Mouse (Mus musculus) natural killer cell, adult 2 months (primary cell): Measurements from ENCODE around the gene D930048N14Rik.
"Not testable (repeated sequence)": the region's sequence is repeated elsewhere in the genome, so short reads cannot be mapped to it uniquely, and the experiment has no call there.

ENCODE experiments used
- DNase-seq, 2 experiments: peaks; one replicate each; pipeline ENCODE4 v3.0.0; 2022; ENCODE audit warnings: low spot score in 2 of 2

Gene D930048N14Rik

GRCm38 (mm10) chr11:51650691-51651515, at the start of gene D930048N14Rik, which contains the start of gene N4bp3:
Gene D930048N14Rik (plus strand): TSS chr11:51650954.
Gene N4bp3 (minus strand): TSS chr11:51650842.
- peak; percentile 74 to 76 for DNase-seq

- DNase-seq = no peak
Measured at GRCm38 (mm10) chr11:51602253-51602652, 48.5 kb upstream of the D930048N14Rik start.

GRCm38 (mm10) chr11:51605602-51606446, 44.9 kb upstream of the D930048N14Rik start:
- DNase-seq = peak; percentile 73 to 82

GRCm38 (mm10) chr11:51606447-51607095, 44.2 kb upstream of the D930048N14Rik start, which contains the start of gene Hnrnpab:
Gene Hnrnpab (minus strand): TSS chr11:51606847.
- DNase-seq = peak; percentile 97

- no peak for DNase-seq
Measured at GRCm38 (mm10) chr11:51607096-51607738, 43.5 kb upstream of the D930048N14Rik start.

GRCm38 (mm10) chr11:51609266-51609909, 41.4 kb upstream of the D930048N14Rik start:
- DNase-seq = no peak

- not testable (repeated sequence) for DNase-seq
Measured at GRCm38 (mm10) chr11:51609940-51610339, 40.8 kb upstream of the D930048N14Rik start.

- no peak for DNase-seq
Measured at GRCm38 (mm10) chr11:51614256-51614655, 36.5 kb upstream of the D930048N14Rik start.

GRCm38 (mm10) chr11:51615129-51615528, 35.6 kb upstream of the D930048N14Rik start:
- no peak for DNase-seq

- peak; percentile 56 to 58 for DNase-seq
Measured at GRCm38 (mm10) chr11:51615601-51616000, 35.2 kb upstream of the D930048N14Rik start.

GRCm38 (mm10) chr11:51616113-51616512, 34.6 kb upstream of the D930048N14Rik start:
- DNase-seq = not testable (repeated sequence)

- DNase-seq = peak; percentile 61 to 76
Measured at GRCm38 (mm10) chr11:51617693-51618092, 33.1 kb upstream of the D930048N14Rik start.

GRCm38 (mm10) chr11:51618894-51619408, 31.8 kb upstream of the D930048N14Rik start:
- DNase-seq = no peak

- DNase-seq = peak; percentile 85 to 90
Measured at GRCm38 (mm10) chr11:51619409-51620060, 31.2 kb upstream of the D930048N14Rik start, which contains the start of gene Nhp2. Gene Nhp2 (plus strand): TSS chr11:51619735.

GRCm38 (mm10) chr11:51620084-51620483, 30.7 kb upstream of the D930048N14Rik start:
- no peak for DNase-seq

- no peak for DNase-seq
Measured at GRCm38 (mm10) chr11:51621776-51622175, 29.0 kb upstream of the D930048N14Rik start.

- no peak for DNase-seq
Measured at GRCm38 (mm10) chr11:51622971-51623491, 27.7 kb upstream of the D930048N14Rik start.

- no peak for DNase-seq
Measured at GRCm38 (mm10) chr11:51625187-51625820, 25.4 kb upstream of the D930048N14Rik start.

- no peak for DNase-seq
Measured at GRCm38 (mm10) chr11:51627425-51627824, 23.3 kb upstream of the D930048N14Rik start.
